Mouse (Mus musculus): ENCODE results near the gene Fblim1. TPM values are rescaled to one million over a fixed set of nuclear protein-coding genes. Genes with fewer than 3 reads are reported as not detected.

Gene Fblim1
- polyA plus RNA-seq, 1 experiment from 2014 or later: 41.0 TPM

Other genes with a start within 250 kb of the Fblim1 start
- gene Fam131c, start 237.9 kb downstream of the Fblim1 start, polyA plus RNA-seq (2015; fragmentation: Nextera tagmentation; extraction: Ambion mirVana): 11.7 and 12.7 TPM in 2 replicates
- 0.16 and 0.21 TPM in 2 replicates for gene Clcnka, start 207.4 kb downstream of the Fblim1 start, polyA plus RNA-seq (2015; fragmentation: Nextera tagmentation; extraction: Ambion mirVana)
- not detected in 2 replicates for gene Clcnkb, start 190.1 kb downstream of the Fblim1 start, polyA plus RNA-seq (2015; fragmentation: Nextera tagmentation; extraction: Ambion mirVana)
- 0.06 and 0.08 TPM in 2 replicates for gene Hspb7, start 185.3 kb downstream of the Fblim1 start, polyA plus RNA-seq (2015; fragmentation: Nextera tagmentation; extraction: Ambion mirVana)
- not detected in 2 replicates for gene Srarp, start 170.0 kb downstream of the Fblim1 start, polyA plus RNA-seq (2015; fragmentation: Nextera tagmentation; extraction: Ambion mirVana)
- gene Zbtb17, start 161.4 kb downstream of the Fblim1 start, polyA plus RNA-seq (2015; fragmentation: Nextera tagmentation; extraction: Ambion mirVana): 50.0 and 50.3 TPM in 2 replicates
- 19.2 and 19.7 TPM in 2 replicates for gene Spen, start 67.5 kb downstream of the Fblim1 start, polyA plus RNA-seq (2015; fragmentation: Nextera tagmentation; extraction: Ambion mirVana)
- gene Tmem82, start 12.5 kb upstream of the Fblim1 start, polyA plus RNA-seq (2015; fragmentation: Nextera tagmentation; extraction: Ambion mirVana): 0.25 and 0.43 TPM in 2 replicates
- 0.26 TPM in 1 of 2 replicates, not detected in the other for gene Slc25a34, start 17.7 kb upstream of the Fblim1 start, polyA plus RNA-seq (2015; fragmentation: Nextera tagmentation; extraction: Ambion mirVana)
- gene Plekhm2, start 58.8 kb upstream of the Fblim1 start, polyA plus RNA-seq (2015; fragmentation: Nextera tagmentation; extraction: Ambion mirVana): 6.9 and 8.2 TPM in 2 replicates
- 0.44 and 2.8 TPM in 2 replicates for gene Rsc1a1, start 79.5 kb upstream of the Fblim1 start, polyA plus RNA-seq (2015; fragmentation: Nextera tagmentation; extraction: Ambion mirVana)
- gene Ddi2, start 117.3 kb upstream of the Fblim1 start, polyA plus RNA-seq (2015; fragmentation: Nextera tagmentation; extraction: Ambion mirVana): 14.9 and 16.0 TPM in 2 replicates
- gene Agmat, start 140.6 kb upstream of the Fblim1 start, polyA plus RNA-seq (2015; fragmentation: Nextera tagmentation; extraction: Ambion mirVana): not detected in 2 replicates
- gene Dnajc16, start 184.8 kb upstream of the Fblim1 start, polyA plus RNA-seq (2015; fragmentation: Nextera tagmentation; extraction: Ambion mirVana): 6.5 and 6.6 TPM in 2 replicates
- 20.2 and 21.6 TPM in 2 replicates for gene Casp9, start 187.5 kb upstream of the Fblim1 start, polyA plus RNA-seq (2015; fragmentation: Nextera tagmentation; extraction: Ambion mirVana)
- not detected in 2 replicates for gene Cela2a, start 220.1 kb upstream of the Fblim1 start, polyA plus RNA-seq (2015; fragmentation: Nextera tagmentation; extraction: Ambion mirVana)
- gene Ctrc, start 240.3 kb upstream of the Fblim1 start, polyA plus RNA-seq (2015; fragmentation: Nextera tagmentation; extraction: Ambion mirVana): not detected in 2 replicates

Measured in hindbrain, embryonic 13.5 days (tissue).